Mouse (Mus musculus): ENCODE measurements around the gene Tmem266. TPM values are rescaled to one million over a fixed set of nuclear protein-coding genes. Genes with fewer than 3 reads are reported as not detected.

Tmem266 gene
- polyA plus RNA-seq, 1 experiment from 2014 or later: 7.0 TPM

DNA sequence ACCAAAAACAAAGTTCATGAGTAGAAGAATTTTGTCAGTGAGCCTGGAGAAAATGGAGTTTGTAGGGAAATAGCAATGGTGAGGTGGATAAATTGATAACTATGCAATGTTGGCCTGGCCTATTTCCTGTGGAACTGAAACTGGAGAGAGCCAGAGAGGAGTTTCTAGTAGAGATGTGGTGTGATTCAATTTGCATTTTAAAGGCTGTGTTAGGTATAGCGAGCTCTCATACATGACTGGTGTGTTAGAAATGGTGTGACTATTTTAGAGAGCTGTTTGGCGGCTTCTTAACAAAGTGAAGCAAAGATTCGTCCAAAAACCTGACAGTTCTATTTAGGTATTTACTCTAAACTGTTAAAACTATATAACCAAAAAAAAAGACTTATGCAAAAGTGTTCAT lies 22.0 kb downstream of the Tmem266 start:
- Histone ChIP-seq H3K27me3 (ENCODE audit: control insufficient read depth, insufficient read depth, low read depth, low read length) (no peaks in the 10 kb centered on the region), H3K36me3 (ENCODE audit: control insufficient read depth, insufficient read depth, low read length) (no peaks in the 10 kb centered on the region), H3K27ac (ENCODE audit: low read length) (no peak overlapping the region), H3K4me1 (ENCODE audit: control insufficient read depth, insufficient read depth, low read length) (no peaks in the 10 kb centered on the region), H3K4me2 (ENCODE audit: low read length) (no peak overlapping the region), H3K4me3 (ENCODE audit: low read depth, low read length) (no peak overlapping the region), H3K9ac (ENCODE audit: low read depth, low read length) (no peak overlapping the region), H3K9me3 (replicated peaks; ENCODE audit: control insufficient read depth, low read length, poor library complexity, severe bottlenecking) (no peaks in the 10 kb centered on the region)
- 86% methylated on average over 3 of the region's 3 CpGs for WGBS
- ATAC-seq: no peak

GRCm38 (mm10) chr9:55354686-55355085 lies 28.0 kb downstream of the Tmem266 start:
- Histone ChIP-seq H3K9ac (ENCODE audit: low read depth, low read length) (no peak overlapping the region), H3K27me3 (ENCODE audit: control insufficient read depth, insufficient read depth, low read depth, low read length) (no peaks in the 10 kb centered on the region), H3K4me2 (ENCODE audit: low read length) (no peak overlapping the region), H3K36me3 (ENCODE audit: control insufficient read depth, insufficient read depth, low read length) (no peaks in the 10 kb centered on the region), H3K9me3 (replicated peaks; ENCODE audit: control insufficient read depth, low read length, poor library complexity, severe bottlenecking) (no peaks in the 10 kb centered on the region), H3K27ac (ENCODE audit: low read length) (no peak overlapping the region), H3K4me1 (ENCODE audit: control insufficient read depth, insufficient read depth, low read length) (peaks cover 8% of the 10 kb centered on the region; the same call in 1 of the 2 replicates), H3K4me3 (ENCODE audit: low read depth, low read length) (no peak overlapping the region)
- no peak for ATAC-seq
- WGBS: 71% methylated on average over 3 of the region's 3 CpGs

GRCm38 (mm10) chr9:55355270-55355834 lies 28.6 kb downstream of the Tmem266 start:
- Histone ChIP-seq H3K9me3 (replicated peaks; ENCODE audit: control insufficient read depth, low read length, poor library complexity, severe bottlenecking) (no peaks in the 10 kb centered on the region), H3K27me3 (ENCODE audit: control insufficient read depth, insufficient read depth, low read depth, low read length) (no peaks in the 10 kb centered on the region), H3K4me1 (ENCODE audit: control insufficient read depth, insufficient read depth, low read length) (peaks cover 8% of the 10 kb centered on the region; the same call in 1 of the 2 replicates), H3K9ac (ENCODE audit: low read depth, low read length) (no peak overlapping the region), H3K27ac (ENCODE audit: low read length) (no peak overlapping the region), H3K4me2 (ENCODE audit: low read length) (no peak overlapping the region), H3K4me3 (ENCODE audit: low read depth, low read length) (no peak overlapping the region), H3K36me3 (ENCODE audit: control insufficient read depth, insufficient read depth, low read length) (no peaks in the 10 kb centered on the region)
- ATAC-seq: peak; percentile 73; the same call in 1 of the 2 replicates
- WGBS: 30% methylated on average over 8 of the region's 8 CpGs

DNA sequence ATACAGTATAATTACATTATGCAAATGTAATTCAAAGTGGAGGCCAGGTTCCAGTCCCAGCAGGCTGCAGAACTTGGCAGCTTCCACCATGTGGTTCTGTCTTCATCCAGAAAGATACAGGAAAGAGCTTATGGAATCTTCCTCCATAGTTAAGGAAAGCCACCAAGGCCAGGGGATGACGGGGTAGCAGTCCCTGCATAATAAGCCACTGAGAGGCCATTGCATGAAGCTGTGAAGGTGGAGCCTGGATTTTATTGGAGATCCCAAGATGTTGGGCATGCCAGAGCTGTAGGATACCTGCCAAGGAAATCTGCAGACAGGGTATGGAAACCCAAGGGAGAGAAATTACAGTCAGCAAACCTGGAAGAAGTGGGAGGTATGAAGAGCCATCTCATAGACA lies 30.5 kb downstream of the Tmem266 start:
- Histone ChIP-seq H3K4me1 (ENCODE audit: control insufficient read depth, insufficient read depth, low read length) (peaks cover 8% of the 10 kb centered on the region; the same call in 1 of the 2 replicates), H3K9me3 (replicated peaks; ENCODE audit: control insufficient read depth, low read length, poor library complexity, severe bottlenecking) (no peaks in the 10 kb centered on the region), H3K27me3 (ENCODE audit: control insufficient read depth, insufficient read depth, low read depth, low read length) (no peaks in the 10 kb centered on the region), H3K4me3 (ENCODE audit: low read depth, low read length) (no peak overlapping the region), H3K36me3 (ENCODE audit: control insufficient read depth, insufficient read depth, low read length) (no peaks in the 10 kb centered on the region), H3K4me2 (ENCODE audit: low read length) (no peak overlapping the region), H3K27ac (ENCODE audit: low read length) (no peak overlapping the region), H3K9ac (ENCODE audit: low read depth, low read length) (no peak overlapping the region)
- ATAC-seq: no peak
- 86% methylated on average over 1 of the region's 1 CpGs for WGBS

DNA sequence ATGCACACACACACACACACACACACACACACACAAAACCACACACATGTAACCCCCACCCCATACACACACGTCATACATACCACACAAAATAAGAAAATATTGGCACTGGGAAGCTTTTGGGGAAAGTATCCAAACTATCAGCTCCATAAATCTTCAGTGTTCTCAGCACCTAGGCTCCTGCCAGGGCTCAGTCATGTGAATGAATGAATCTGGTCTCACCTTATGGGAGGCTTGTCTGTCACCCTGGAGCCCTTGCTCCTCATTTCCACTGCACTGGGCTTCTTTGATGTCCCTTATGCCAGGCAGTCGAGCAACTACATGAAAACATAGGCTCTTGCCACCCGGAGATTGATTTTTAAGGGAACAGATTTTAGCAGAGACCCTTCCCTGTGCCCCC lies 33.7 kb downstream of the Tmem266 start:
- WGBS: 87% methylated on average over 3 of the region's 3 CpGs
- Histone ChIP-seq H3K4me3 (ENCODE audit: low read depth, low read length) (no peak overlapping the region), H3K27me3 (ENCODE audit: control insufficient read depth, insufficient read depth, low read depth, low read length) (no peaks in the 10 kb centered on the region), H3K9me3 (replicated peaks; ENCODE audit: control insufficient read depth, low read length, poor library complexity, severe bottlenecking) (no peaks in the 10 kb centered on the region), H3K27ac (ENCODE audit: low read length) (no peak overlapping the region), H3K36me3 (ENCODE audit: control insufficient read depth, insufficient read depth, low read length) (no peaks in the 10 kb centered on the region), H3K4me2 (ENCODE audit: low read length) (no peak overlapping the region), H3K4me1 (ENCODE audit: control insufficient read depth, insufficient read depth, low read length) (peaks cover 2% of the 10 kb centered on the region; the same call in 1 of the 2 replicates), H3K9ac (ENCODE audit: low read depth, low read length) (no peak overlapping the region)
- ATAC-seq: no peak

DNA sequence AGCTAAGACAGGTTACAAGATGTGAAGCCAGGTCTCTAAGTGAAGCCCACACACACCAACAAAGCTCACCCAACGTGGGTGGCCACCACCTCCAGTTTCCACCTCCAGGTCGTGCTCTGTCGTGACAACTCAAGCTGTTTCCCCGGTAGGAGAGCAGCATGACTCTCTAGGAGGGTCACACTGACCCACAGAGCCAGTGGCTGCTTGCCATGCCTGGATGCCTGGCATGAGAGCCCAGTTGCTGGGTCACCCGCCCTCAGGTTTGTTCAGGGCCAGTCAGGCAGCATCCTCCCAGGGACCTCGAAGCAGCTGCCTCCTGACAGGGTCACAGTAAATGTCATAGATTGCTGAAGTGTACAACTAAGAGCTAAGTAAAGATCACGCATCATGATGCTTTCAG lies 34.1 kb downstream of the Tmem266 start:
- no peaks in the 10 kb centered on the region for H3K36me3 ChIP-seq (ENCODE audit: control insufficient read depth, insufficient read depth, low read length)
- H3K9ac ChIP-seq (ENCODE audit: low read depth, low read length): no peak overlapping the region
- H3K27ac ChIP-seq (ENCODE audit: low read length): no peak overlapping the region
- H3K4me3 ChIP-seq (ENCODE audit: low read depth, low read length): no peak overlapping the region
- no peaks in the 10 kb centered on the region for H3K4me1 ChIP-seq (ENCODE audit: control insufficient read depth, insufficient read depth, low read length)
- H3K4me2 ChIP-seq (ENCODE audit: low read length): no peak overlapping the region
- ATAC-seq: no peak
- no peaks in the 10 kb centered on the region for H3K9me3 ChIP-seq (replicated peaks; ENCODE audit: control insufficient read depth, low read length, poor library complexity, severe bottlenecking)
- WGBS: 64% methylated on average over 7 of the region's 7 CpGs
- no peaks in the 10 kb centered on the region for H3K27me3 ChIP-seq (ENCODE audit: control insufficient read depth, insufficient read depth, low read depth, low read length)

DNA sequence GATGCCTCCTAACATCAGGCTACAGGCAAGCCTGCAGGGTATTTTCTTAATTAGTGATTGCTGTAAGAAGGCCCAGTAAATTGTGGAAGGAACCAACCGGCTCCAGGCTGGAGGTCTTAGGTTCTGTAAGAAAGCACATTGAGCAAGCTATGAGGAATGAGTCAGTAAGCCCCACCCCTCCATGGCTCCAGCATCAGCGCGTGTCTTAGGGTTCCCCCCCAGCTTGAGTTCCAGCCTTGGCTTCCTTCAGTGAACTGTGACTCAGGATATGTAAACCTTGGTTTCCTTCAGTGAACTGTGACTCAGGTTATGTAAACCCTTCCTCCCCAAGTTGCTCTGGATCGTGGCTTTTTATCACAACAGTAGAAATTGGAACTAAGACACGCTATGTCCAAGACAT lies 35.3 kb downstream of the Tmem266 start:
- no peak overlapping the region for H3K9ac ChIP-seq (ENCODE audit: low read depth, low read length)
- no peaks in the 10 kb centered on the region for H3K9me3 ChIP-seq (replicated peaks; ENCODE audit: control insufficient read depth, low read length, poor library complexity, severe bottlenecking)
- no peak overlapping the region for H3K4me2 ChIP-seq (ENCODE audit: low read length)
- no peak for ATAC-seq
- no peak overlapping the region for H3K27ac ChIP-seq (ENCODE audit: low read length)
- H3K4me3 ChIP-seq (ENCODE audit: low read depth, low read length): no peak overlapping the region
- no peaks in the 10 kb centered on the region for H3K27me3 ChIP-seq (ENCODE audit: control insufficient read depth, insufficient read depth, low read depth, low read length)
- 87% methylated on average over 5 of the region's 5 CpGs for WGBS
- H3K36me3 ChIP-seq (ENCODE audit: control insufficient read depth, insufficient read depth, low read length): no peaks in the 10 kb centered on the region
- H3K4me1 ChIP-seq (ENCODE audit: control insufficient read depth, insufficient read depth, low read length): no peaks in the 10 kb centered on the region

- no peaks in the 10 kb centered on the region for H3K27me3 ChIP-seq (ENCODE audit: control insufficient read depth, insufficient read depth, low read depth, low read length)
- no peak overlapping the region for H3K27ac ChIP-seq (ENCODE audit: low read length)
- no peak overlapping the region for H3K9ac ChIP-seq (ENCODE audit: low read depth, low read length)
- H3K36me3 ChIP-seq (ENCODE audit: control insufficient read depth, insufficient read depth, low read length): no peaks in the 10 kb centered on the region
- H3K9me3 ChIP-seq (replicated peaks; ENCODE audit: control insufficient read depth, low read length, poor library complexity, severe bottlenecking): no peaks in the 10 kb centered on the region
- H3K4me2 ChIP-seq (ENCODE audit: low read length): no peak overlapping the region
- ATAC-seq: no peak
- H3K4me1 ChIP-seq (ENCODE audit: control insufficient read depth, insufficient read depth, low read length): no peaks in the 10 kb centered on the region
- H3K4me3 ChIP-seq (ENCODE audit: low read depth, low read length): no peak overlapping the region
Observed at GRCm38 (mm10) chr9:55363707-55364106, 37.0 kb downstream of the Tmem266 start.

GRCm38 (mm10) chr9:55368011-55368410 lies 41.3 kb downstream of the Tmem266 start:
- Histone ChIP-seq H3K4me2 (ENCODE audit: low read length) (no peak overlapping the region), H3K9ac (ENCODE audit: low read depth, low read length) (no peak overlapping the region), H3K9me3 (replicated peaks; ENCODE audit: control insufficient read depth, low read length, poor library complexity, severe bottlenecking) (no peaks in the 10 kb centered on the region), H3K36me3 (ENCODE audit: control insufficient read depth, insufficient read depth, low read length) (no peaks in the 10 kb centered on the region), H3K27ac (ENCODE audit: low read length) (no peak overlapping the region), H3K27me3 (ENCODE audit: control insufficient read depth, insufficient read depth, low read depth, low read length) (no peaks in the 10 kb centered on the region), H3K4me1 (ENCODE audit: control insufficient read depth, insufficient read depth, low read length) (no peaks in the 10 kb centered on the region), H3K4me3 (ENCODE audit: low read depth, low read length) (no peak overlapping the region)
- 55% methylated on average over 3 of the region's 3 CpGs for WGBS
- ATAC-seq: no peak

All from midbrain, embryonic 16.5 days (tissue).